Comparison of ENCODE assay signal across 13 mouse cellular contexts in genomic region chr4:98778219-98778618, GRCm38 (mm10). TPM values are rescaled to one million over a fixed set of nuclear protein-coding genes. Genes with fewer than 3 reads are reported as not detected.
DNase-seq lines count a peak whose midpoint lies in the region; ATAC-seq lines count a peak whose summit lies in the region.
"Had no signal": no experiment of that assay in that cellular context is flagged by ENCODE, and none has a peak within 500 bp of the region (broad histone marks: within the 10 kb centered on the region; RNA-seq: fewer than 3 reads in every experiment).

No protein-coding gene starts in this region.

- 0 out of 2 replicates have a peak, but pooled peaks have one; percentile 14 for ATAC-seq in lung, embryonic 16.5 days (ENCODE audit: low read depth)
- ATAC-seq in intestine, embryonic 15.5 days = no peak
- peak; percentile 43; the same call in 1 of the 2 replicates for ATAC-seq in stomach, embryonic 15.5 days (ENCODE audit: insufficient read depth, low FRiP score, low read depth)

- H3K36me3 ChIP-seq in lung, embryonic 16.5 days (ENCODE audit: control insufficient read depth, insufficient read depth, low read length) = peaks cover 4% of the 10 kb centered on the region
- H3K36me3 ChIP-seq in intestine, embryonic 15.5 days = no peaks in the 10 kb centered on the region
- H3K36me3 ChIP-seq in stomach, embryonic 15.5 days = no peaks in the 10 kb centered on the region

- H3K4me3 ChIP-seq in lung, embryonic 16.5 days (ENCODE audit: low read length) = no peak overlapping the region
- no peak overlapping the region for H3K4me3 ChIP-seq in intestine, embryonic 15.5 days (replicated peaks)
- H3K4me3 ChIP-seq in stomach, embryonic 15.5 days (replicated peaks) = no peak overlapping the region
- H3K4me3 ChIP-seq: lung, embryonic 15.5 days had no signal

- no peaks in the 10 kb centered on the region for H3K9me3 ChIP-seq in lung, embryonic 16.5 days (ENCODE audit: control insufficient read depth, low read length)
- no peaks in the 10 kb centered on the region for H3K9me3 ChIP-seq in intestine, embryonic 15.5 days
- H3K9me3 ChIP-seq in stomach, embryonic 15.5 days = no peaks in the 10 kb centered on the region
- H3K9me3 ChIP-seq: lung, embryonic 15.5 days had no signal

- peaks cover 7% of the 10 kb centered on the region; the same call in 1 of the 2 replicates for H3K4me1 ChIP-seq in lung, embryonic 16.5 days (replicated peaks; ENCODE audit: control insufficient read depth, insufficient read depth, low read length)
- no peaks in the 10 kb centered on the region for H3K4me1 ChIP-seq in intestine, embryonic 15.5 days (replicated peaks)
- H3K4me1 ChIP-seq in stomach, embryonic 15.5 days = peaks cover 3% of the 10 kb centered on the region; the same call in 1 of the 2 replicates

- DNase-seq in embryo, embryonic 10 days (ENCODE audit: low spot score) = peak; percentile 35
- no peak for DNase-seq in embryo, embryonic 9.5 days (ENCODE audit: extremely low spot score)
- no peak for DNase-seq in lung, postnatal 36 days
- no peak for DNase-seq in adrenal gland, postnatal 36 days
- DNase-seq in gastrocnemius, postnatal 25 days = no peak
- DNase-seq: heart, postnatal 10 days; spleen, adult 18-20 months had no signal

- no peak overlapping the region for H3K9ac ChIP-seq in lung, embryonic 16.5 days (ENCODE audit: low read length)
- H3K9ac ChIP-seq in intestine, embryonic 15.5 days = no peak overlapping the region
- H3K9ac ChIP-seq in stomach, embryonic 15.5 days = no peak overlapping the region
- H3K9ac ChIP-seq: lung, embryonic 15.5 days had no signal

- no peak overlapping the region for H3K4me2 ChIP-seq in lung, embryonic 16.5 days (ENCODE audit: low read depth, low read length)
- H3K4me2 ChIP-seq in intestine, embryonic 15.5 days (replicated peaks) = peak overlapping the region; percentile 22
- H3K4me2 ChIP-seq in stomach, embryonic 15.5 days = no peak overlapping the region; the same call in 1 of the 2 replicates
- H3K4me2 ChIP-seq: lung, embryonic 15.5 days had no signal

- 27% methylated on average over 16 of the region's 16 CpGs for WGBS in lung, embryonic 16.5 days
- WGBS in intestine, embryonic 15.5 days = 17% methylated on average over 16 of the region's 16 CpGs
- 29% methylated on average over 16 of the region's 16 CpGs for WGBS in stomach, embryonic 15.5 days

- H3K27ac ChIP-seq in lung, embryonic 16.5 days (ENCODE audit: low read length) = no peak overlapping the region
- H3K27ac ChIP-seq in intestine, embryonic 15.5 days = no peak overlapping the region
- H3K27ac ChIP-seq in stomach, embryonic 15.5 days = no peak overlapping the region
- H3K27ac ChIP-seq: lung, embryonic 15.5 days had no signal

- no peaks in the 10 kb centered on the region for H3K27me3 ChIP-seq in lung, embryonic 16.5 days (ENCODE audit: control insufficient read depth, insufficient read depth, low read depth, low read length)
- H3K27me3 ChIP-seq in intestine, embryonic 15.5 days (replicated peaks) = no peaks in the 10 kb centered on the region
- H3K27me3 ChIP-seq in stomach, embryonic 15.5 days (replicated peaks) = no peaks in the 10 kb centered on the region
- H3K27me3 ChIP-seq: lung, embryonic 15.5 days had no signal

RNA-seq across cellular contexts. Expression of gene Kank4, which starts 39.1 kb away (rescaled TPM):
- polyA plus RNA-seq in lung, embryonic 16.5 days (2015; fragmentation: Nextera tagmentation; extraction: Ambion mirVana) = 2.5 and 3.3 TPM in 2 replicates
- polyA plus RNA-seq in intestine, embryonic 15.5 days (2015; fragmentation: Nextera tagmentation; extraction: Ambion mirVana) = 1.3 and 1.4 TPM in 2 replicates
- 1.7 and 1.8 TPM in 2 replicates for polyA plus RNA-seq in stomach, embryonic 15.5 days (2015; fragmentation: Nextera tagmentation; extraction: Ambion mirVana)
- 1 to 10 TPM; 2.4 to 3.3 TPM for total RNA-seq in adrenal gland, postnatal 36 days (2021)
- total RNA-seq in gastrocnemius, postnatal 25 days (2021) = 1 to 10 TPM; 1.1 to 2.6 TPM
- total RNA-seq: neutrophil, adult 5-6 weeks had no signal

RNA-seq across cellular contexts. Expression of gene I0C0044D17Rik, which starts 45.4 kb away (rescaled TPM):
- polyA plus RNA-seq in lung, embryonic 16.5 days (2015; fragmentation: Nextera tagmentation; extraction: Ambion mirVana) = not detected in 2 replicates
- polyA plus RNA-seq in intestine, embryonic 15.5 days (2015; fragmentation: Nextera tagmentation; extraction: Ambion mirVana) = not detected in 2 replicates
- not detected in 2 replicates for polyA plus RNA-seq in stomach, embryonic 15.5 days (2015; fragmentation: Nextera tagmentation; extraction: Ambion mirVana)
- not detected for total RNA-seq in adrenal gland, postnatal 36 days (2021)
- total RNA-seq in gastrocnemius, postnatal 25 days (2021) = not detected
- total RNA-seq: heart, postnatal 10 days; layer of hippocampus, postnatal 14 days; neutrophil, adult 5-6 weeks had no signal
- polyA plus RNA-seq: lung, embryonic 15.5 days had no signal

RNA-seq across cellular contexts. Expression of gene L1td1, which starts 51.7 kb away (rescaled TPM):
- 0.09 and 0.18 TPM in 2 replicates for polyA plus RNA-seq in lung, embryonic 16.5 days (2015; fragmentation: Nextera tagmentation; extraction: Ambion mirVana)
- polyA plus RNA-seq in intestine, embryonic 15.5 days (2015; fragmentation: Nextera tagmentation; extraction: Ambion mirVana) = 0.35 and 0.43 TPM in 2 replicates
- polyA plus RNA-seq in stomach, embryonic 15.5 days (2015; fragmentation: Nextera tagmentation; extraction: Ambion mirVana) = 0.09 and 0.17 TPM in 2 replicates
- total RNA-seq in adrenal gland, postnatal 36 days (2021) = not detected
- not detected for total RNA-seq in gastrocnemius, postnatal 25 days (2021)
- total RNA-seq: heart, postnatal 10 days; neutrophil, adult 5-6 weeks had no signal
